Mouse (Mus musculus) T-cell, adult 2 months (primary cell): ENCODE results near the gene Yme1l1.
A peak's percentile ranks its signal among the peaks of the same experiment; 100 is the strongest.

Source experiments
- DNase-seq: peaks from one replicate; pipeline ENCODE4 v3.0.0; 2022; ENCODE audit warnings: low spot score

The Yme1l1 gene

DNA sequence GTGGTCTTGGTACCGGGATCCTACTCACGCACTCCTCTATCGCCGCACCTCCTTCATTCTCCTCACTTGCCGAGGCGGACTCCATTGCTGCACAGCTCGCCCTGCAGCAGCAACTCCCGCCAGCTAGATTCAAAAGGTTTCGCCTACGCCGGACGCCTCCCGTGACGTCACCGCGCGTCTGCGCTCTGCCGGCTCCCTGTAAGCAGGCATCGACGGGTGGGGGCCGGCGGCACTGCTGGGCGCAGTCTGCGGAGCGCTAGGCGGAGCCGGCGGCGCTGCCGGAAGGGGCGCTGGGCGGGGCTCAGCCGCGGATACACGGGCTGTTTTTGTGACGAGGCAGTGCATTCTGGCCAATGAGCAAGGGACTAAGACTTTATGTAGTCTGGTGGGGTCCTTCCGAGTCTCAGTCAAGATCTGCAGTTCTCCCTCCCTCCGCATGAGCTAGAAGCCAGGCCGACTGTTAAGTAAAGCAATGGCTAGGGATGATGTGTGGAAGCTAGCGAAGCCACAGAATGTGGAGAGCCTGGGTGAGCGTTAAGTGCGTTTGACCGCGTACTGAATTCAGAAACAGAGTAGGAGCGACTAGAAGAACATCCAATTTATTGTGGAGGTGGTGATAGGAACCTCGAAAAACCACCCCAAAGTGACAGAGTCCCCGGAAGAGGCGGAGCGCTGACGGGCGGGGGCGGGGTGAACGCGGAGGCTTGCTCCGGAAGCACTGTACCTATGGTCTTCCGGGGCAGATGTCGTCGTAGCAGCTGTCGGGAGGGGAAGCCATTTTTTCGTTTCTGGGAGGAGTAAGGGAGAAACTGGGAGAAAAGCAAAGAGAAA lies at the start of gene Yme1l1, which contains the start of gene Mastl:
Yme1l1 (plus strand) TSS at position 593 of the 831 bp plus-strand sequence.
Mastl (minus strand) TSS at position 248 of the 831 bp plus-strand sequence.
- DNase-seq, result peak; percentile 100

DNA sequence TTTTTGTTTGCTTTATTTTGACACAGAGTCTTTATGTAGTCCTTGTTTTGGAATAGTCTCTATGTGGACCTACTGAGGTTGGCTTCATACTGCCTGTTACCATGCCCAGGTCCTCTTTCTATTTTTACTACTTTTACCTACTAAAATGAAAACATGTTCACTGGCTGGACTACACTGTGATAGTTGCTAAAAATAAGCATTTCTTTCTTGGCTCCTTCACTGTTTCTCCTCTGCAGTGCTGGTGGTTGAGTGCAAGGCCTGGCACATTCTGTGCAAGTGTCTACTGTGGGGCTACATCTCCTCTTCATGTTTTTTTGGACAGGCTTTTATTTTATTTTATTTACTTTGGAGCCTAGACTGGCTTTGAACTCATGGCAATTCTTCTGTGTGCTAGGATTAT lies 36.6 kb upstream of the Yme1l1 start:
- no peak for DNase-seq

DNA sequence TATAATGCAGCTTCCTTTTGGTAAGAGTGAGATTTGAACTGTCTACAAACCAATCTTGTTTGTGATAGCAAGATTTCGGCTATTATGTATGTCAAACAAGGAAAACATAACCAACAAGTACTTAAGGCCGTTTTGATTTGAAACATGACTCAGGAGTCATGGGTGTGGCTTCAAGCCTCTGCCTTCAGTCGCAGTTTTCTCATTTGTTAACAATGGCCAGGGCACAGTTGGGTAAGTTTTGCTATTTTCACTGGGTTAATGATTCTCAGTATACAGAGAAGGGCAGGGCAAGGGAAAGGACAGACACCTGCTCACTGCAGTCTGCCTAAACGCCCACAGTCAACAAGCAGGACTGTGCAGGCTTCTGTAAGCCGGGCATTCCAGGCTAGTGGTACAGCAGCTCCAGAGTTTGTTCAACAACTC lies 959 bp upstream of the Yme1l1 start:
- no peak for DNase-seq

DNA sequence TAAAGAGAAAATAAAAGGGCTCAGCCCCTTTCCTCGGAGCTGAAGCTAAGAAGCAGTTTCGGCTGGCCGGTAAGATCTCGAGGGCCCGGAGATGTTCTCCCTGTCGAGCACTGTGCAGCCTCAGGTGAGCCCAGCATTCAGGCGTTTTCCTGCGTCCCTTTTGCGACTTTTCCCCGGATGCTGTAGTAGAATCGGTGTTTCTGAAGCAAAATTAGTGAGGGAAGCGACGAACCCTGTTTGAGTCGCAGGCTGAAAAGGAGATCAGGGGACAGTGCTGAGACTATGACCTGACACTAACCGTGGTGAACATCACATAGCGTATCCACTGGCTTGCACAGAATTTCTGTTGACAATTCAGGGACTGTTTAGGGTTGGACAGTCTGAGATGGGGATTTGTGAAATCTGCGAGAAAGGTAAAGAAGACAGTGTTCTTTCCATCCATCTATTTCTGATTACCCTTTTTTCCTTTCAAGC lies 476 bp downstream of the Yme1l1 start:
- no peak for DNase-seq

DNA sequence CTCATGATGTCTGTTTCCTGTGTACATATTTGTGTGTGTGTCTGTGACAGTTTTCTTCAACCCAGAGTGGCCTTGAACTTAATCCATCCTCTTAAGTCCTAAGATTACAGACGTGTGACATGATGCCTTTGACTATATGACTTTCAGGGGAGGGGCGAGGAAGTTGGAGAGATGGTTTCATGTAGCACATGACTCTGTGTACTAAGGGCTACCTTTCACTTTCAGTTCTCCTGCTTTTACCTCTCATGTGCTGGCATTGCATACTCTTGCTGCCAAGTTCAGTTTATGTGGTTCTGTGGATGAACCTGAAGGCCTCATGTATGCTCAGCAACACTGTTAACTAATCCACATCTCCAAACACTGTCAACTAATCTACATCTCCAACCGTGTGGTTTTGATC lies 16.1 kb downstream of the Yme1l1 start:
- no peak for DNase-seq

DNA sequence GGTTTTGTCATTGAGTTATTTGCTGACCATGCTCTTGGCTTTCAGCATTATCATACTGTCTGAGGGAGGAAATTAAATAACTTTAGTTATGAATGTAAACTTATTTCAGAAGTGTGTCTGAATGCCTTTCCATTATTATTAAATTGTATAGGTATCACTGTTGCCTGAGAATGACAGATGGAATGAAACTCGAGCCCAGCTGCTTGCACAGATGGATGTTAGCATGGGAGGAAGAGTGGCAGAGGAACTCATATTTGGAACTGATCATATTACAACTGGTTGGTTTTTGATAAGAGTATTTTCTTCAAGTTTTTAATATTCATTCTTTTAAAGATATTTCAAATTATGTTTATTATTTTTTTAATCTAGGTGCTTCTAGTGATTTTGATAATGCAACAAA lies 38.2 kb downstream of the Yme1l1 start:
- DNase-seq, result no peak

DNA sequence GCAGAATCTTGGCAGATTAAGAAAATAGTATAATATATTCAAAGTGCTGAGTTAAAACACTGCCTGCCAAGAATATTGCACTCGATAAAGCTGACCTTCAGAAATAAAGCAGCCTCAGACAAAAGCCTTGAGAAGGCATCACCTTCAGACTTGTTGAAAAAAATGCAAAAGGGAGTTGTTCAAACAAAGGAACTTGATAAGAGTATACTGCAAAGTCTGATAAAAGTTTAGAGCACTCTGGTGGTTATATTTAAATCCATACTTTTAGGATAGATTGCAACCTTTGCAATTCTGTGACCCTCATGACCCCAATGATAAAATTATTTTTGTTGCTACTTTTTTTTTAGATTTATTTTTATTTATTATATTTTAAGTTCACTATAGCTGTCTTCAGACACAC lies 44.9 kb downstream of the Yme1l1 start:
- no peak for DNase-seq

DNA sequence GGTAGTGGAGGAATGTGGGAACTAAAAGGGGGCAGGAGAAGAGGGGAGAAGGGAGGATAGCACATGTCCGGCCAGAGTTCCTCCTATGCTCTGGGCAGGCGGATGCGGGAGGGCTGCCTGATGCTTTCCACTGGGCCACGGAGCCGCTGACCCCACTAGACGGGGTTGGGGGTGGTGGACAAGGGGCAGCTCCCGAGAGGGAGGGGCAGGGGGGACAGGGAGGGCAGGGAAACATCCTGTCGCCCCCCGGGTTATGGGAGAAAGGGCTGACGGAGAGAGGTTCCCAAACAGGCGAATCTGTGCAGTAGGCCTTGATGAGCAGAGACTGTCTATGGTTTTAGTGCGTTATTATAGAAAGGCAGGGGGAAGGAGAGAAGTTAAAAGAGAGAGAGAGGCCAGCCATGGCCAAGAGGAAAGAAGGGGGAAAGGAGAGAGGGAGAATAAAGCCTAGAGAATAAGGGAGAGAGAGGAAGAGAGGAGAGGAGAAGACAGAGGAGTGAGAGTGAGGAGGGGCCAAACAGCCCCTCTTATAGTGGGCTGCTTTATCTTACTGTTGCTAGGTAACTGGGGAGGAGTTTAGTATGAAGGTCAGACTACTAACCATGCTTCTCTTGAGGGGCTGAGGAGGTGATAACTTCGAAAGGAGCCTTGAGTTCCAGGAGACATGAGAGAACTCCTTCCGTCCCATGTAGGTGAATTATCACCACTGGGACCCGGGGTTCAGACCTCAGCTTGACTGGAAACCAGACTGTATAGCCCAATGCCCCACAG lies 46.9 kb downstream of the Yme1l1 start:
- DNase-seq, result no peak

DNA sequence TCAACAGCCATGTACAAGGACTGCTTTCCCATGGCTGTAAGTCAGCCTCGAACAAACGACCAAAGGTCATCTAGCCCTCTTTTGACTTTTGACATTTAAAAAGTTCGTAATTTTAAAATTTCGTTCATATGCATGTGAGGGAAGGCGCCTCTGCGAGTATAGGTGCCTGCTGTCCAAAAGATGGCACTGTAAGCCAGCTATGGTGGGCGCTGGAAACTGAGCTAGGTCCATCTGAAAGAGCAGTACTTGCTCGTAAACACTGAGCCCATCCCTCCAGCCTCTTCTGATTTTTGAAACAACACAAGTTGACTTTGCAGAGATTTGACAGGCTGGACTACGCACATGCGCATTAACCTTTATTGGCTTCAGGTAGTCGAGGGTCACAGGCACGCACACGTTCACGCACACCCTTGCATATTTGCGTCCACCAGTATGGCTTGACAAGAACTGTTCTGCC lies 50.9 kb downstream of the Yme1l1 start, which contains the start of gene 4931423N10Rik:
4931423N10Rik (plus strand) TSS at position 407 of the 457 bp plus-strand sequence.
- no peak for DNase-seq

DNA sequence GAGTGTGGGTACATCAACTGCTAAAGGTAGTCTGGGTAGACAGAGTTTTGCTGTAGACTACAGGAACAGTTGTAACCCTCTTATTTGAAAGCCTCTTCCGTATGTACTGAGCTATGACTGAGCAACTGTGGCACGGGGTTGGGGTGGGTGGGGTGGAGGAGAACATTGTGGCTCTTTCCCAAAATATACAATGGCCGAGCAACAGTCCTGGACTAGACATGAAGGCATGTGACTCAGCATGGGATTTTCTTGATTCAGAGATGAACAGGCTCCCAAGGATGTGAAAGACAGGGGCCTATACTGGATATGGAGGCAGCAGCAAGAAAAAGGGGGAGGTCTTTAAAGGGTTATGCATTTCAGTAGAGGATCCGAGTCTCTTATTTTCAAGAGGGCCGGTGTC lies 57.5 kb downstream of the Yme1l1 start:
- no peak for DNase-seq

DNA sequence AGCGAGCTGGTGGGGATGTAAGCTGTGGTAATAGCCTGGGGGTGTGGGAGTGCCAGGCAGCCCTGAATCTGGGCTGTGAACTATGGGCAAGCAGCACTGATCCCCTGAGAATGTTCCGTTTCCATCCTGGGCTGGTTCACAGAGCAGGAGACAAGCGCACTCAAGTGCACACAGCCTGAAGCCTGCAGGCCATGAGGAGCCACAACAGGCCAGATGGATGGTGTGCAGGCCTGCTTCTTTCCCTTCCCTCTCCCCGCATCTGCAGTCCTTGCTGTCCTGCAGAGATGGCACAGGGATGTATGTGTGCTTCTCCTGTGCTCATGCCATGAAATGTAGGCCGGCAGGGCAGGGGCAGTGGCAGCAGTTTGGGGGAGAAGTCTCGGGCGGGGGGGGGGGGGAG lies 69.0 kb downstream of the Yme1l1 start:
- no peak for DNase-seq

DNA sequence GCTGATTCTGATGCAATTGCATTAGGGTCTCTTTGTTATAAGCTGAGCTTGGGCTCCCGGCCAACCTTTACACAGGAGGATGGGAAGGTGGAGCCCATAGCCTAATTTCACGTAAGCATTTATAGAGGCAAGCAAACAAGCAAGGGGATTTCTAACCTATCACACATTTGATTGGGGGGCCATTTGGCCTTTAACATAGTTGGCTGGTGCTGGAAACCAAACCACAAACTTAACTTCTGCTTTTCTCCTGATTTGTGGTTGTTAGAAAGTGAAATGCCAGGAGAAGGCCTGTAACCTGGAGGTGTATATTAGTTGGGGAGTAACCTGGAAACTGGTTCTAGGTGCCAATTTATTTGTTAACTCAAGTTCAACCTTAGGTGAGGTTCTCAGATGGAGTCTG lies 72.3 kb downstream of the Yme1l1 start:
- DNase-seq, result no peak

DNA sequence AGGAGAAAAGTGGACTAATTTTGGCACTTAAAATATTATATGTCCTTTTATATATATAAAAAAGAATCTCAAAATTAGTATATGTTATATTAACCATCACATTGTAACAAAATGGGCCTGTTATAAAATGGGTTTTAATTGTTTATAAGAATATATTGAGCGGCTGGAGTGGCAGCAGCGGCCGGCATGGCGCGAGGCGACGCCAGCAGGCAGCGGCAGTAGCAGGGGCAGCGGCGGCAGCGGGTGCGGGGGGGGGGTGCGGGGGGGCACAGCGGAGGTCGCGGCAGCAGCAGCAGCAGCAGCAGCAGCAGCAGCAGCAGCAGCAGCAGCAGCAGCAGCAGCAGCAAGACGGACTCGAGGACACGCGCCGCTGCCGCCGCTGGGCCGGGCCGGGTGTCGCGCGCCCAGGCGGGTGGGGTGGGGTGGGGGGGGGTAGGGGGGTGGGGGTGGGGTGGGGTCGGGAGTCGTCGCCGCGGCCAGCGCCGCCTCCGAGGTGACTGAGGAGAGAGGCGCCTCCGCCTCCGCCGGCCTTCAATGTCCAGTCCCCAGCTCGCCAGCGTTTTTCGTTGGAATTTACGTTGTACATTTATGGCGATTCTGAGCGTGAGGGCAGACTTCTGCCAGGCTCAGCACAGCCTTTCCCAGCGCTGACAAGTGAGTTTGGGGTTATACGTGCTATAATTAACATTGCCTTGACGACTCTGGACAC lies 78.0 kb downstream of the Yme1l1 start:
- no peak for DNase-seq
